Mouse (Mus musculus) limb, embryonic 14.5 days (tissue): Measurements from ENCODE around the gene Abl1. TPM values are rescaled to one million over a fixed set of nuclear protein-coding genes. Genes with fewer than 3 reads are reported as not detected.
A peak's percentile ranks its signal among the peaks of the same experiment; 100 is the strongest.

Experiments used
- ATAC-seq: fragments of 200-750 bp; cut with Nextera tagmentation; 2 replicates; pipeline ENCODE4 v1.8.0; 2017; ENCODE audit warnings: low read depth, moderate number of reproducible peaks, moderate TSS enrichment; ENCODE audit not compliant: low FRiP score
- DNase-seq: peaks from one replicate; pipeline ENCODE4 v3.0.0-alpha.2; 2015; ENCODE audit warnings: low spot score
- H3K27ac ChIP-seq: fragments of 300-500 bp; sonication (generic); replicated peaks from 2 replicates; pipeline ENCODE4 v1.5.1; 2014; ENCODE audit warnings: low read depth, mild to moderate bottlenecking, low read length, moderate library complexity, mixed read lengths
- H3K27me3 ChIP-seq: fragments of 300-500 bp; sonication (generic); 2 replicates; pipeline ENCODE4 v1.6.1; 2014; ENCODE audit warnings: low read length, mixed read lengths; ENCODE audit not compliant: control insufficient read depth, insufficient read depth
- H3K36me3 ChIP-seq: fragments of 300-500 bp; sonication (generic); 2 replicates; pipeline ENCODE4 v1.6.1; 2014; ENCODE audit warnings: mild to moderate bottlenecking, low read length, moderate library complexity, mixed read lengths; ENCODE audit not compliant: control insufficient read depth, insufficient read depth
- H3K4me1 ChIP-seq: fragments of 300-500 bp; sonication (generic); 2 replicates; pipeline ENCODE4 v1.6.1; 2014; ENCODE audit warnings: antibody characterized with exemption, low read length, mixed read lengths; ENCODE audit not compliant: control insufficient read depth, insufficient read depth
- H3K4me2 ChIP-seq: fragments of 300-500 bp; sonication (generic); replicated peaks from 2 replicates; pipeline ENCODE4 v1.6.1; 2014; ENCODE audit warnings: low read depth, mild to moderate bottlenecking, low read length, moderate library complexity; ENCODE audit not compliant: severe bottlenecking
- H3K4me3 ChIP-seq: fragments of 300-500 bp; sonication (generic); replicated peaks from 2 replicates; pipeline ENCODE4 v1.5.1; 2014; ENCODE audit warnings: low read length
- H3K9ac ChIP-seq: fragments of 300-500 bp; sonication (generic); 2 replicates; pipeline ENCODE4 v1.6.1; 2014; ENCODE audit warnings: mild to moderate bottlenecking, low read depth, low read length, moderate library complexity; ENCODE audit not compliant: severe bottlenecking
- H3K9me3 ChIP-seq: fragments of 300-500 bp; sonication (generic); 2 replicates; pipeline ENCODE4 v1.6.1; 2016; ENCODE audit warnings: low read length; ENCODE audit not compliant: control insufficient read depth
- POLR2A ChIP-seq: fragments of 200-500 bp; IDR thresholded peaks from 2 replicates; pipeline ENCODE4 v1.8.0; 2012; ENCODE audit warnings: inconsistent platforms, mild to moderate bottlenecking, moderate library complexity, borderline replicate concordance; ENCODE audit not compliant: insufficient read depth, insufficient read length; ENCODE audit errors: extremely low read depth
- WGBS: fragments of 180-500 bp; shearing (Covaris S2); extraction: QIAGEN DNeasy Blood & Tissue Kit; methylation state at CpG from one replicate; pipeline ENCODE4 v1.1.7; 2014; 5-methylcytosine and 5-hydroxymethylcytosine counted together
- polyA plus RNA-seq, 2 experiments: library from polyadenylated mRNA; depleted of rRNA in 1 of 2; stranded (reverse) in 1 of 2; unstranded in 1 of 2; fragments of >200 nt; fragmentation: Nextera tagmentation in 1 of 2; extraction: Ambion mirVana in 1 of 2; gene quantifications; 2 replicates each; pipeline versions ENCODE4 v1.2.1 to v1.2.3; 2012 to 2014

The Abl1 gene
- polyA plus RNA-seq, 2 experiments = 49.0 to 104 TPM

- peaks cover 8% of the 10 kb centered on the region; the same call in 1 of the 2 replicates for H3K4me1 ChIP-seq
- H3K9me3 ChIP-seq = no peaks in the 10 kb centered on the region; the same call in 1 of the 2 replicates
- no peak for TF ChIP-seq POLR2A
- peaks cover 45% of the 10 kb centered on the region for H3K27me3 ChIP-seq
- H3K4me3 ChIP-seq = no peak overlapping the region
- no peak overlapping the region for H3K4me2 ChIP-seq
- no peak overlapping the region for H3K27ac ChIP-seq
- H3K36me3 ChIP-seq = no peaks in the 10 kb centered on the region
- DNase-seq (no peak), ATAC-seq (no peak)
- WGBS = 76% methylated on average over 7 of the region's 7 CpGs
- H3K9ac ChIP-seq = no peak overlapping the region
Measured at GRCm38 (mm10) chr2:31656374-31656773, 31.8 kb upstream of the Abl1 start.

DNA sequence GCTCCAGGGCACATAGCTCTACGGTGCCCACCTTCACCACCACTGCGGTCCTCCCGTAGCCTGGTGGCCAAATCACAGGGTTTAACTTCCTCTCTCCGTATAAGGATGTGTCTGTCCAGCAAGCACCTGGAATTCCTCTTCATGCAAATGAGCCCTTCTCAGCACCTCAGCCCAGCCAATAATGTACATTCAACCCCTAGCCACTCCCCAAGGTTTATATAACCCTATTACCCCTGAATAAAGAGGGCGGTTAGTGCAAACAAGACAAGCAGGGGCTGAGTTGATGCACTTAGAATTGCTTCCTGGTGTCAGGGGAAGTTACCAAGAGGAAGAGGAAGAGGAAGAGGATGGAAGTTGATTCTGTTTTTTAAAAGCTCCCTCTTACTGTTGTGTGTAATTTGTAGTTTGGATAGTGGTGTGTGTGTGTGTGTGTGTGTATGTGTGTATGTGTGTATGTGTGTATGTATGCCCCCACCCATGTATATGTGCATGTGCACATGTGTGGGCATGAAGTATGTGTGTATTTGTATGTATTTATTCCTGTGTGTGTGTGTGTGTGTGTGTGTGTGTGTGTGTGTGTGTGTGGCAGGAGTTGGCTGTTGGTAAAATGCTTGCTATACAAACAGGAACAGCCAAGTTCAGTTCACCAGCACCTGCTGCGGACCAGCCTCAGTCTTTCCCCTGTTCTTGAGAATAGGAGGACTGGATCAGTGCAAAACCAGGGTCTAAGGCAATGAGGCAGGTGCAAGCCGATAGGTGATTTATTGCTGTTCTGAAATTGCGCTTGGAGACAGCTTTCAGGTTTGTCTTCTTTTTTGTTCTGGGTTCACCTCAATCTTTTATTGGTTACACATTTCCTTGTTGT is 25.0 kb upstream of the Abl1 start:
- no peaks in the 10 kb centered on the region; the same call in 1 of the 2 replicates for H3K9me3 ChIP-seq
- H3K27me3 ChIP-seq = no peaks in the 10 kb centered on the region
- H3K4me2 ChIP-seq = no peak overlapping the region
- no peak overlapping the region for H3K4me3 ChIP-seq
- no peaks in the 10 kb centered on the region for H3K36me3 ChIP-seq
- TF ChIP-seq POLR2A = no peak
- DNase-seq (no peak), ATAC-seq (no peak)
- WGBS = 51% methylated on average over 8 of the region's 8 CpGs
- no peak overlapping the region for H3K27ac ChIP-seq
- H3K4me1 ChIP-seq = no peaks in the 10 kb centered on the region
- no peak overlapping the region for H3K9ac ChIP-seq

DNA sequence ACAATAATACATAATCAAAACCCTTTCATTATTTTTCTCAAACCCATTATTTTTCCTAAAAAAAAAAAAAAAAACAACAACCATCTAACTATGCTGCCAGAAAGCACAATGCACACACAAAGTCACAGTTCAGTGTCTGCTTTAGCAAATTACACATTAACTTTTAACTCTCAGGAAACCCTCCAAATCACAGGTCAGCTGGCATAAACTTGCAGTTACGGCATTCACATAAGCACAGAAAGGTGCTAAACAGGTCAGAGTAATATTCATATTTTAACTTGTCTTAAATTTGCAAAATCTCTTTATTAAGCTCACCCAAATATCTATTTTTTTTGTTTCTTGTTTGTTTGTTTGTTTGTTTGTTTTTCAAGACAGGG is 24.4 kb upstream of the Abl1 start:
- Histone ChIP-seq H3K27ac (no peak overlapping the region), H3K36me3 (no peaks in the 10 kb centered on the region), H3K9ac (no peak overlapping the region), H3K27me3 (no peaks in the 10 kb centered on the region), H3K4me3 (no peak overlapping the region), H3K4me1 (no peaks in the 10 kb centered on the region), H3K4me2 (no peak overlapping the region), H3K9me3 (no peaks in the 10 kb centered on the region; the same call in 1 of the 2 replicates)
- no peak for DNase-seq
- 83% methylated on average over 1 of the region's 1 CpGs for WGBS
- no peak for TF ChIP-seq POLR2A
- ATAC-seq = no peak

DNA sequence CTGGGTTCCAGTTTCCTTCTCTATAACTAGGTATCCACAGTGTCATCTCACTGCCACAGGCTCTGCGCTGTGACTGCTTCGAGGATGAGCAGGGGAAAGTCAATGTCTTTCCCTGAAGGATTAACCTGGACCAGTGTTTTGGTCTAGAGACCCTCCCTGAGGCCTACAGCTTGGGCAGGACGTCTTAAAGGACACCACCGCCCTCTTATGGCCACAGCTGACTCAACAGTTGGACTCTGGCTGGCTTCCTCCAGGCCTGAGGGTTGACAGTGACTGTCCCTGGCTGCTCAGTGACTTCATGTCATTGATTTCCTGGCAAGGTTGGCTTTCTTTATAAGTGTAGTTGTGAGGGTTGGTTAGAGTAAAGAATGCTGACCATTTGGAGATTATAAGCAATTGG is 20.8 kb upstream of the Abl1 start:
- Histone ChIP-seq H3K9me3 (no peaks in the 10 kb centered on the region), H3K4me3 (no peak overlapping the region), H3K36me3 (0 out of 2 replicates have a peak, but pooled peaks cover under 1% of the 10 kb centered on the region), H3K27ac (no peak overlapping the region), H3K4me1 (peaks cover 8% of the 10 kb centered on the region; the same call in 1 of the 2 replicates), H3K9ac (no peak overlapping the region), H3K27me3 (no peaks in the 10 kb centered on the region), H3K4me2 (no peak overlapping the region)
- TF ChIP-seq POLR2A = no peak
- 23% methylated on average over 4 of the region's 4 CpGs for WGBS
- ATAC-seq (no peak), DNase-seq (no peak)

GRCm38 (mm10) chr2:31670551-31671035 is 17.6 kb upstream of the Abl1 start, which contains the start of gene Exosc2:
Gene Exosc2, plus strand, starts transcription at chr2:31670715.
- H3K27ac ChIP-seq = peak within 1 kb of the TSS; percentile 81
- peak within 1 kb of the TSS; percentile 82 for H3K4me2 ChIP-seq
- H3K27me3 ChIP-seq = no peaks in the 10 kb centered on the region
- ATAC-seq = peak; percentile 99
- H3K9ac ChIP-seq = peak within 1 kb of the TSS; percentile 82
- no peaks in the 10 kb centered on the region for H3K9me3 ChIP-seq
- TF ChIP-seq POLR2A = peak; percentile 89; the same call in 1 of the 2 replicates
- peaks cover 8% of the 10 kb centered on the region; the same call in 1 of the 2 replicates for H3K4me1 ChIP-seq
- 0% methylated on average over 27 of the region's 27 CpGs for WGBS
- DNase-seq = peak; percentile 98
- H3K4me3 ChIP-seq = peak within 1 kb of the TSS; percentile 77
- peaks cover 32% of the 10 kb centered on the region for H3K36me3 ChIP-seq
